Mouse (Mus musculus): Measurements from ENCODE around the gene Saa3. TPM values are rescaled to one million over a fixed set of nuclear protein-coding genes. Genes with fewer than 3 reads are reported as not detected.
"Not testable (repeated sequence)": the region's sequence is repeated elsewhere in the genome, so short reads cannot be mapped to it uniquely, and the experiment has no call there.

Saa3 gene
- polyA plus RNA-seq (2016; fragmentation: Nextera tagmentation; extraction: Ambion mirVana): 0.20 TPM in 1 of 2 replicates, not detected in the other

- Histone ChIP-seq H3K36me3 (no peaks in the 10 kb centered on the region), H3K9me3 (replicated peaks) (no peaks in the 10 kb centered on the region), H3K27me3 (replicated peaks) (peaks cover 4% of the 10 kb centered on the region), H3K27ac (ENCODE audit: poor library complexity, severe bottlenecking) (no peak within 1 kb of the TSS), H3K9ac (no peak within 1 kb of the TSS), H3K4me3 (no peak within 1 kb of the TSS), H3K4me1 (replicated peaks) (0 out of 2 replicates have a peak, but pooled peaks cover 2% of the 10 kb centered on the region), H3K4me2 (no peak within 1 kb of the TSS)
- 82% methylated on average over 5 of the region's 5 CpGs for WGBS
- no peak for ATAC-seq (ENCODE audit: insufficient number of reproducible peaks, low FRiP score)
Measured at GRCm38 (mm10) chr7:46715600-46715999, at the start of gene Saa3. Gene Saa3 (minus strand): TSS chr7:46715700.

- 88% methylated on average over 8 of the region's 8 CpGs for WGBS
- Histone ChIP-seq H3K4me3 (no peak overlapping the region), H3K4me1 (replicated peaks) (no peaks in the 10 kb centered on the region), H3K9ac (no peak overlapping the region), H3K4me2 (no peak overlapping the region), H3K27me3 (replicated peaks) (no peaks in the 10 kb centered on the region), H3K9me3 (replicated peaks) (no peaks in the 10 kb centered on the region), H3K27ac (ENCODE audit: poor library complexity, severe bottlenecking) (no peak overlapping the region), H3K36me3 (peaks cover 82% of the 10 kb centered on the region)
- no peak for ATAC-seq (ENCODE audit: insufficient number of reproducible peaks, low FRiP score)
Measured at GRCm38 (mm10) chr7:46764672-46765071, 49.2 kb upstream of the Saa3 start.

- H3K27ac ChIP-seq (ENCODE audit: poor library complexity, severe bottlenecking): no peak overlapping the region
- 0 out of 2 replicates have a peak overlapping the region, but pooled peaks have one; percentile 5 for H3K9ac ChIP-seq
- no peaks in the 10 kb centered on the region for H3K27me3 ChIP-seq (replicated peaks)
- 93% methylated on average over 5 of the region's 5 CpGs for WGBS
- H3K9me3 ChIP-seq (replicated peaks): no peaks in the 10 kb centered on the region
- no peaks in the 10 kb centered on the region for H3K4me1 ChIP-seq (replicated peaks)
- H3K4me3 ChIP-seq: no peak overlapping the region
- H3K4me2 ChIP-seq: no peak overlapping the region
- no peak for ATAC-seq (ENCODE audit: insufficient number of reproducible peaks, low FRiP score)
- peaks cover 74% of the 10 kb centered on the region for H3K36me3 ChIP-seq
Measured at GRCm38 (mm10) chr7:46762601-46763000, 47.1 kb upstream of the Saa3 start.

GRCm38 (mm10) chr7:46761049-46761795 is 45.7 kb upstream of the Saa3 start:
- Histone ChIP-seq H3K4me3 (no peak overlapping the region), H3K27ac (ENCODE audit: poor library complexity, severe bottlenecking) (no peak overlapping the region), H3K36me3 (peaks cover 64% of the 10 kb centered on the region), H3K4me2 (no peak overlapping the region), H3K9ac (no peak overlapping the region), H3K27me3 (replicated peaks) (no peaks in the 10 kb centered on the region), H3K9me3 (replicated peaks) (no peaks in the 10 kb centered on the region), H3K4me1 (replicated peaks) (no peaks in the 10 kb centered on the region)
- ATAC-seq (ENCODE audit: insufficient number of reproducible peaks, low FRiP score): no peak
- 72% methylated on average over 11 of the region's 11 CpGs for WGBS

- H3K9ac ChIP-seq: no peak within 1 kb of the TSS
Measured at GRCm38 (mm10) chr7:46751490-46751889, 36.0 kb upstream of the Saa3 start, which contains the start of gene Saa2. Gene Saa2 (plus strand): TSS chr7:46751790.

GRCm38 (mm10) chr7:46748459-46748858 is 33.0 kb upstream of the Saa3 start:
- no peaks in the 10 kb centered on the region for H3K36me3 ChIP-seq
- no peak for ATAC-seq (ENCODE audit: insufficient number of reproducible peaks, low FRiP score)
- no peak overlapping the region for H3K4me3 ChIP-seq
- peaks cover 3% of the 10 kb centered on the region; the same call in 1 of the 2 replicates for H3K4me1 ChIP-seq (replicated peaks)
- no peak overlapping the region for H3K9ac ChIP-seq
- WGBS: 66% methylated on average over 3 of the region's 3 CpGs
- H3K4me2 ChIP-seq: no peak overlapping the region
- no peak overlapping the region for H3K27ac ChIP-seq (ENCODE audit: poor library complexity, severe bottlenecking)
- H3K9me3 ChIP-seq (replicated peaks): no peaks in the 10 kb centered on the region
- H3K27me3 ChIP-seq (replicated peaks): 0 out of 2 replicates have a peak, but pooled peaks cover 4% of the 10 kb centered on the region

More at GRCm38 (mm10) chr7:46751490-46751889, 36.0 kb upstream of the Saa3 start, which contains the start of gene Saa2:
- H3K4me3 ChIP-seq: no peak within 1 kb of the TSS
- no peaks in the 10 kb centered on the region for H3K9me3 ChIP-seq (replicated peaks)
- H3K27me3 ChIP-seq (replicated peaks): 0 out of 2 replicates have a peak, but pooled peaks cover 4% of the 10 kb centered on the region
- H3K4me1 ChIP-seq (replicated peaks): peaks cover 3% of the 10 kb centered on the region; the same call in 1 of the 2 replicates
- H3K4me2 ChIP-seq: no peak within 1 kb of the TSS
- no peak within 1 kb of the TSS for H3K27ac ChIP-seq (ENCODE audit: poor library complexity, severe bottlenecking)
- WGBS: 67% methylated on average over 3 of the region's 3 CpGs
- ATAC-seq (ENCODE audit: insufficient number of reproducible peaks, low FRiP score): no peak
- no peaks in the 10 kb centered on the region for H3K36me3 ChIP-seq

- no peaks in the 10 kb centered on the region for H3K9me3 ChIP-seq (replicated peaks)
- 85% methylated on average over 7 of the region's 7 CpGs for WGBS
- H3K4me2 ChIP-seq: no peak overlapping the region
- H3K27ac ChIP-seq (ENCODE audit: poor library complexity, severe bottlenecking): no peak overlapping the region
- H3K4me1 ChIP-seq (replicated peaks): peaks cover 3% of the 10 kb centered on the region; the same call in 1 of the 2 replicates
- H3K36me3 ChIP-seq: no peaks in the 10 kb centered on the region
- no peak overlapping the region for H3K4me3 ChIP-seq
- ATAC-seq (ENCODE audit: insufficient number of reproducible peaks, low FRiP score): no peak
- 0 out of 2 replicates have a peak, but pooled peaks cover under 1% of the 10 kb centered on the region for H3K27me3 ChIP-seq (replicated peaks)
- H3K9ac ChIP-seq: no peak overlapping the region
Measured at GRCm38 (mm10) chr7:46746381-46746780, 30.9 kb upstream of the Saa3 start.

- no peak for ATAC-seq (ENCODE audit: insufficient number of reproducible peaks, low FRiP score)
- WGBS: 76% methylated on average over 3 of the region's 3 CpGs
- no peak overlapping the region for H3K9ac ChIP-seq
- H3K4me1 ChIP-seq (replicated peaks): peaks cover 3% of the 10 kb centered on the region; the same call in 1 of the 2 replicates
- no peaks in the 10 kb centered on the region for H3K36me3 ChIP-seq
- H3K4me3 ChIP-seq: no peak overlapping the region
- H3K9me3 ChIP-seq (replicated peaks): no peaks in the 10 kb centered on the region
- no peak overlapping the region for H3K4me2 ChIP-seq
- H3K27ac ChIP-seq (ENCODE audit: poor library complexity, severe bottlenecking): no peak overlapping the region
- H3K27me3 ChIP-seq (replicated peaks): no peaks in the 10 kb centered on the region
Measured at GRCm38 (mm10) chr7:46745816-46746215, 30.3 kb upstream of the Saa3 start.

- WGBS: 67% methylated on average over 3 of the region's 3 CpGs
- H3K9me3 ChIP-seq (replicated peaks); H3K9ac ChIP-seq; ATAC-seq (ENCODE audit: insufficient number of reproducible peaks, low FRiP score); H3K4me1 ChIP-seq (replicated peaks); H3K4me2 ChIP-seq; H3K36me3 ChIP-seq; H3K4me3 ChIP-seq; H3K27me3 ChIP-seq (replicated peaks); H3K27ac ChIP-seq (ENCODE audit: poor library complexity, severe bottlenecking): not testable (repeated sequence)
Measured at GRCm38 (mm10) chr7:46742880-46743279, 27.4 kb upstream of the Saa3 start, which contains the start of gene Saa1. Gene Saa1 (minus strand): TSS chr7:46742980.

GRCm38 (mm10) chr7:46740041-46740440 is 24.5 kb upstream of the Saa3 start:
- H3K4me3 ChIP-seq; ATAC-seq (ENCODE audit: insufficient number of reproducible peaks, low FRiP score); H3K4me1 ChIP-seq (replicated peaks); H3K9ac ChIP-seq; H3K36me3 ChIP-seq; H3K9me3 ChIP-seq (replicated peaks); H3K4me2 ChIP-seq; H3K27me3 ChIP-seq (replicated peaks); H3K27ac ChIP-seq (ENCODE audit: poor library complexity, severe bottlenecking): not testable (repeated sequence)
- WGBS: 69% methylated on average over 5 of the region's 5 CpGs

- H3K4me1 ChIP-seq (replicated peaks): no peaks in the 10 kb centered on the region
- H3K36me3 ChIP-seq: no peaks in the 10 kb centered on the region
- ATAC-seq (ENCODE audit: insufficient number of reproducible peaks, low FRiP score): no peak
- 72% methylated on average over 12 of the region's 12 CpGs for WGBS
- H3K9ac ChIP-seq: no peak overlapping the region
- no peaks in the 10 kb centered on the region for H3K27me3 ChIP-seq (replicated peaks)
- no peak overlapping the region for H3K27ac ChIP-seq (ENCODE audit: poor library complexity, severe bottlenecking)
- H3K4me3 ChIP-seq: no peak overlapping the region
- no peak overlapping the region for H3K4me2 ChIP-seq
- H3K9me3 ChIP-seq (replicated peaks): no peaks in the 10 kb centered on the region
Measured at GRCm38 (mm10) chr7:46738561-46739460, 23.3 kb upstream of the Saa3 start.
